Mouse (Mus musculus): ENCODE data around the gene Cacna2d3. TPM values are rescaled to one million over a fixed set of nuclear protein-coding genes. Genes with fewer than 3 reads are reported as not detected.

The Cacna2d3 gene
- total and polyA plus RNA-seq, 3 experiments: not detected

DNA sequence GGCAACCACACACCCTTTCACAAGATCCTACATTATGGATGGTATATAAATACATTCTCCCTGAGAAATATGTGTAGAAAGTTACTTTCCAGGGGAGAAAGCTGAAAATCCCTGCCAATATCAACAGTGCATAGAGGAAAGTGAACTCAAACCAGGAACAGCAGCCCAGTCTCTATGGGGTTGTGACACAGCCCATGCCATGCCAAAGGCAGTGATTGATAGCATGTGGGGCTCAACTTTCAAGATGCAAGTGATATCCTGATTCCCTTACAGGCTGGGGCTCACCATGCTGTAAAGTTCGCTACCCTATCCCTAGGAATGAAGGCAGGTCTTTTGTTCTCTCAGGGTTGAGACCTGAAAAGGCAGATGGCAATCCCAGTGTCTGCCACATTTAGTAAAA is 229.9 kb downstream of the Cacna2d3 start:
- Histone ChIP-seq H3K4me1 (ENCODE audit: control insufficient read depth in 1 of 2, insufficient read depth in 2 of 2, low read length in 2 of 2) (no peaks in the 10 kb centered on the region), H3K9ac (ENCODE audit: control insufficient read depth, low read depth, low read length, poor library complexity, severe bottlenecking) (no peak overlapping the region), H3K79me2 (ENCODE audit: control insufficient read depth, insufficient read depth, low read length, poor library complexity) (no peaks in the 10 kb centered on the region), H3K27ac (ENCODE audit: control insufficient read depth, low read depth, low read length) (no peak overlapping the region), H3K27me3 (ENCODE audit: control insufficient read depth in 1 of 2, insufficient read depth in 2 of 2, low read length in 2 of 2) (no peaks in the 10 kb centered on the region), H3K36me3 (ENCODE audit: control insufficient read depth in 1 of 2, insufficient read depth in 2 of 2, low read length in 2 of 2) (no peaks in the 10 kb centered on the region), H3K9me3 (replicated peaks; ENCODE audit: insufficient read depth, low read length) (no peaks in the 10 kb centered on the region), H3K4me3 (ENCODE audit: control insufficient read depth in 1 of 2, insufficient read depth in 1 of 2, low read depth in 2 of 2, low read length in 2 of 2) (no peak overlapping the region)
- TF ChIP-seq EP300 (IDR thresholded peaks at IDR 0.05; ENCODE audit: low read depth in 1 of 2, low read length in 2 of 2) (no peak), CTCF (IDR thresholded peaks at IDR 0.05 in 2 of 3, conservative IDR thresholded peaks at IDR 0.05 in 1 of 3; ENCODE audit: control insufficient read depth in 1 of 3, insufficient read depth in 1 of 3, low read depth in 2 of 3, low read length in 3 of 3, poor library complexity in 1 of 3, severe bottlenecking in 1 of 3) (no peak), HCFC1 (IDR thresholded peaks at IDR 0.05; ENCODE audit: low read depth, low read length) (no peak), CHD1 (IDR thresholded peaks at IDR 0.05; ENCODE audit: low read depth, low read length) (no peak), MEF2A (IDR thresholded peaks at IDR 0.05; ENCODE audit: extremely low read depth, insufficient replicate concordance, low read depth, low read length, poor library complexity, severe bottlenecking) (no peak), MYB (IDR thresholded peaks at IDR 0.05; ENCODE audit: low read depth, low read length) (no peak), GATA1 (IDR thresholded peaks at IDR 0.05; ENCODE audit: low read depth, low read length) (no peak), SIN3A (IDR thresholded peaks at IDR 0.05; ENCODE audit: low read length) (no peak), SMC3 (IDR thresholded peaks at IDR 0.05; ENCODE audit: low read depth, low read length) (no peak), MYC (IDR thresholded peaks at IDR 0.05; ENCODE audit: low read depth, low read length) (no peak), ELF1 (IDR thresholded peaks at IDR 0.05; ENCODE audit: low read depth, low read length) (no peak), JUND (IDR thresholded peaks at IDR 0.05; ENCODE audit: low read depth, low read length) (no peak), RAD21 (IDR thresholded peaks at IDR 0.05; ENCODE audit: low read depth, low read length) (no peak), E2F4 (IDR thresholded peaks at IDR 0.05; ENCODE audit: borderline replicate concordance, low read depth, low read length) (no peak), USF2 (IDR thresholded peaks at IDR 0.05; ENCODE audit: borderline replicate concordance in 1 of 2, insufficient read depth in 1 of 2, low read depth in 1 of 2, low read length in 2 of 2) (no peak), ZNF384 (IDR thresholded peaks at IDR 0.05; ENCODE audit: low read depth, low read length) (no peak), GABPA (IDR thresholded peaks at IDR 0.05; ENCODE audit: low read depth, low read length) (no peak)
- no peak for DNase-seq (ENCODE audit: low read depth, low spot score)

DNA sequence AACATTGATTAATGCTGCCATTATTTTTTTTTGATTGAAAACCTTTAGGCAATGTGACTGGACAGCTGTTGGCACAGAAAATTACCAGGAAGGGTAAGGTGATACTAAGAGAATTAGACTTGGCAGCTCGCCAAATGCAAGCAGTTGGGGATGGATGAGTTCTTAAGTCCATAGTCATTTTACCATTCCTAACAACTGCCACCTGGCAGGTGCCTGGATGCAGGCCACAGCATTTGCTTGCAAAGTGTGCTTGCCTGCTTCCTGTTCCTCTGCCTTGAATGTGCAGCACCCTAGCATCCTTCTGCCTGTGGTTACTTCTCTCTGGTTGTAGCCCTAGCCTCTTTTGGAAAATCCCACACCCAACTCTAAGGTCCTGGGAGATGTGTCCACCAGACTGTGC is 236.2 kb downstream of the Cacna2d3 start:
- no peak overlapping the region for H3K4me3 ChIP-seq (ENCODE audit: control insufficient read depth in 1 of 2, insufficient read depth in 1 of 2, low read depth in 2 of 2, low read length in 2 of 2)
- H3K27me3 ChIP-seq (ENCODE audit: control insufficient read depth in 1 of 2, insufficient read depth in 2 of 2, low read length in 2 of 2): no peaks in the 10 kb centered on the region
- TF ChIP-seq RCOR1 (IDR thresholded peaks at IDR 0.05; ENCODE audit: low read depth, low read length) (no peak), JUND (IDR thresholded peaks at IDR 0.05; ENCODE audit: low read depth, low read length) (no peak), ZC3H11A (IDR thresholded peaks at IDR 0.05; ENCODE audit: low read depth, low read length) (no peak), CTCF (IDR thresholded peaks at IDR 0.05 in 2 of 3, conservative IDR thresholded peaks at IDR 0.05 in 1 of 3; ENCODE audit: control insufficient read depth in 1 of 3, insufficient read depth in 1 of 3, low read depth in 2 of 3, low read length in 3 of 3, poor library complexity in 1 of 3, severe bottlenecking in 1 of 3) (no peak), CHD1 (IDR thresholded peaks at IDR 0.05; ENCODE audit: low read depth, low read length) (no peak), MAX (IDR thresholded peaks at IDR 0.05; ENCODE audit: low read length) (no peak), SMC3 (IDR thresholded peaks at IDR 0.05; ENCODE audit: low read depth, low read length) (no peak), POLR2AphosphoS2 (IDR thresholded peaks at IDR 0.05; ENCODE audit: low read length) (no peak), EP300 (IDR thresholded peaks at IDR 0.05; ENCODE audit: low read depth in 1 of 2, low read length in 2 of 2) (no peak), MAZ (IDR thresholded peaks at IDR 0.05; ENCODE audit: low read depth, low read length) (no peak), USF1 (IDR thresholded peaks at IDR 0.05; ENCODE audit: low read depth, low read length) (no peak), NRF1 (IDR thresholded peaks at IDR 0.05; ENCODE audit: insufficient read depth, low read depth, low read length, poor library complexity, severe bottlenecking) (no peak)
- H3K36me3 ChIP-seq (ENCODE audit: control insufficient read depth in 1 of 2, insufficient read depth in 2 of 2, low read length in 2 of 2): no peaks in the 10 kb centered on the region
- H3K9me3 ChIP-seq (replicated peaks; ENCODE audit: insufficient read depth, low read length): no peaks in the 10 kb centered on the region
- no peak for DNase-seq (ENCODE audit: low read depth, low spot score)
- no peak overlapping the region for H3K9ac ChIP-seq (ENCODE audit: control insufficient read depth, low read depth, low read length, poor library complexity, severe bottlenecking)
- no peaks in the 10 kb centered on the region for H3K79me2 ChIP-seq (ENCODE audit: control insufficient read depth, insufficient read depth, low read length, poor library complexity)
- no peaks in the 10 kb centered on the region for H3K4me1 ChIP-seq (ENCODE audit: control insufficient read depth in 1 of 2, insufficient read depth in 2 of 2, low read length in 2 of 2)
- no peak overlapping the region for H3K27ac ChIP-seq (ENCODE audit: control insufficient read depth, low read depth, low read length)

All from MEL (cell line).